Mouse (Mus musculus): ENCODE data around the gene Ddx23. TPM values are rescaled to one million over a fixed set of nuclear protein-coding genes. Genes with fewer than 3 reads are reported as not detected.

The Ddx23 gene
- total RNA-seq, 2 experiments from 2014 or later: 87.5 to 92.0 TPM

DNA sequence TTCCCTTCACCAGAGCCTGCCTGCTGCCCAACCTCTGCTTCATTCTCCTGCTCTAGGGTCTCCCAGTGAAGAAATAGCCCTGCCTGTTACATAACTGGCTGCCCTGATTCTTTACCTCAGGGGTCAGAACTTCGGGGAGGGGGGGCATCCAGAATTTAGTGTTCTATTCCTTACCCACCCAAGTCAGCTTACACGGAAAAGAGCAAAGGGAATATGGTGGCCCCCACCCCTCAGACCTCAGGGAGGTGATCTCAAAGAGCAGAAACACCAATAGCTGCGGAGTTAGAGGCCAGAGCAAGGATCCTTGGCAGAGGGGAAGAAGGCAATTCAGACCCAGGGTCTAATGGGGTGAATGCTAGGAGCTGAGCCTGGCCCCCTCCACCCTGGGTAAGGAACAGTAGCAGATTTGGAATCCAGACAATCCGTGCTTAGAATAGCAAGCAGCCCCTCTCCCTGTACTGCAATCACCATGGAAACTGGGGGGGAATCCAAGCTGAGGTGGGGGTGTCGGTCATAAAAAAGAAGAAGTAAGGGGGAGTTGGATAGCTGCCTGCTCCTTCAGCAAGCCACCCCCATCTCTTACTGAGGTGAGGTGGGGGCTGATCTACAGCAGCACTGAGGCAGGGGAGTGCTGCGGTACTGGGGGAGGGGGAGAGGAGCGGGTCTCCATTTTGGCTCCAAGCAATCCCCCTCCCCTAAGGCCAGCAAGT lies 11.7 kb upstream of the Ddx23 start:
- no peak for DNase-seq

DNA sequence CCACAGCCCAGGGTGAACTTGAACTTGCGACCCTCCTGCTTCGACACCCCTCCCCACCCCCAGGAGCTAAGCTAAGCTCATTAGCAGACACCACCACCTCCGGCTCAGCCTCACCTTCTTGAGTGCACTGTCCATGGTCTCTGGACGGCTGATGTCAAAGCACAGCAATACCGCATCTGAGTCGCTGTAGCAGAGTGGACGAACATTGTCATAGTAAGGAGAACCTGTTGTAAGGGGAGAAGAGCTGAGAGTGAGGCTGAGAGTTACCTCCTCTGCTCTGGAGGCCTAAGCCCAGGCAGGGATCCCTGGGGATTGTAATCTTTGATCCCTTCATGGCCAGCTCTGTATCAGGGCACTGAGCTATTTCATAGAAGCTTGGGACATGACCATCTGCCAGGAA lies 11.0 kb upstream of the Ddx23 start:
- DNase-seq: no peak

DNA sequence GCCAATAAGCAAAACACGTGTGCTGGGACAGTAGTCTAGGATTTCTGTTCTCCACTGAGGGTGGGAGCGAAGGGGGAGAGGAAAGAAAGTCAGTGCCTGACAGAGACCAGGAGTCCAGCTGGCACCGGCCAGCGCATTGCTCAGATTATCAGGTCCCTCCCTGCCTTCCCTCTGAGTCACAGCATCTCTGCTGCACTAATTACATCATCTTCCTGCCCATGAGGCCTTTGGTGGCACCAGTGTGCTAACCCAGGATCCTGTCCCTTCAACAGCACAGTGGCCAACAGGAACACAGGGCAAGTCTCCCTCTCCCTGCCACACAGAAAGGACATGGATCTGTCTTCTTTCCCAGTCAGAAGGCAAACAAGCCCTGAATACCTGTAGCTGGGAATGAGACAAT lies 9.9 kb upstream of the Ddx23 start:
- no peak for DNase-seq

DNA sequence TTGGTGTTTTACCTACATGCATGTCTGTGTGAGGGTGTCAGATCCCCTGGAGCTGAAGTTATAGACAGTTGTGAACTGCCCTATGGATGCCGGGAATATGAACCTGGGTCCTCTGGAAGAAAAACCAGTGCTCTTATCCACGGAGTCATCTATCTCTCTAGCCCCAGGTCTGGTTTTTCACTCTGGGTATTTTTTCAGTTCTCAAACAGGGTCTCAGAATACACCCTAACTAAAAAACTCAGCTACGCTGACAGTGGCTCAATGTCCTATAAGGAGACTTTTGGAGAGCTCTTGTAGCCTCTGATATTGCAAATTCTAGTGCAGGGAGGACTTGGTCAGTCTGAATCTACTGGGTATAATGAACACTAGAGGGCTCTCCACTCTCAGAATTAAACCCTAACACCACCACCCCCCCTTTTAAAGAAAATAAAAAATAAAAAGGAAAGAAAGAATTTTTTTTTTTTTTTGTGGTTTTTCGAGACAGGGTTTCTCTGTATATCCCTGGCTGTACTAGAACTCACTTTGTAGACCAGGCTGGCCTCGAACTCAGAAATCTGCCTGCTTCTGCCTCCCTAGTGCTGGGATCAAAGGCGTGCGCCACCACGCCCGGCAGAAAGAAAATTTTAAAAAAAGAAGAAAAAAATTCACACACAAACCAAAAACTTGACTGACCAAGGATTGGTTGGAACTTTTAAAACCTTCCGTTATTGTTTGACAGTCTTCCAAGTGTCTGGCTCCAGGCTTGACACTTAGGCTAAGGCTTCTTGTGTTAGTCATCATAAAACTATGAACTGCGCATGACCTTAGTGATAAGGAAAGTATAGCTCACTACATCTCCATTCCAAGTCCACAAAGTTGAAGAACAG lies 1.6 kb upstream of the Ddx23 start:
- DNase-seq: no peak

DNA sequence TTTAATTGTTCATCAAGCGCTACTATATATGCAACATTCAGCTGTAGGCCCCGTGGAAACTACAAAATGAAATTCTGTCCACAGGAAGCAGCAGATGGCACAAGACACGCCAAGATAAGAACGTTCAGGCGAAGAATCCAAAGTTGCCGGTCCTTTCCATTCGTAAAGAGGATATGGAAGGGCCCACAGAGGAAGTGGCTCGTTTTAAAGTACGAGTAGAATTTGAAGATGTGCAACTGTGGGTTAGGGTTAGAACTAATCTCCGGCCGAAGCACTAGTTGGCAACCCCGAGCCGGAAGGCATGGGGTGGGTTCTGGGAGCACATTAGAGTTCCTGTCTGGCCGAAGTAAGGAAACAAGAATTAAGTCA lies 512 bp downstream of the Ddx23 start:
- no peak for DNase-seq

DNA sequence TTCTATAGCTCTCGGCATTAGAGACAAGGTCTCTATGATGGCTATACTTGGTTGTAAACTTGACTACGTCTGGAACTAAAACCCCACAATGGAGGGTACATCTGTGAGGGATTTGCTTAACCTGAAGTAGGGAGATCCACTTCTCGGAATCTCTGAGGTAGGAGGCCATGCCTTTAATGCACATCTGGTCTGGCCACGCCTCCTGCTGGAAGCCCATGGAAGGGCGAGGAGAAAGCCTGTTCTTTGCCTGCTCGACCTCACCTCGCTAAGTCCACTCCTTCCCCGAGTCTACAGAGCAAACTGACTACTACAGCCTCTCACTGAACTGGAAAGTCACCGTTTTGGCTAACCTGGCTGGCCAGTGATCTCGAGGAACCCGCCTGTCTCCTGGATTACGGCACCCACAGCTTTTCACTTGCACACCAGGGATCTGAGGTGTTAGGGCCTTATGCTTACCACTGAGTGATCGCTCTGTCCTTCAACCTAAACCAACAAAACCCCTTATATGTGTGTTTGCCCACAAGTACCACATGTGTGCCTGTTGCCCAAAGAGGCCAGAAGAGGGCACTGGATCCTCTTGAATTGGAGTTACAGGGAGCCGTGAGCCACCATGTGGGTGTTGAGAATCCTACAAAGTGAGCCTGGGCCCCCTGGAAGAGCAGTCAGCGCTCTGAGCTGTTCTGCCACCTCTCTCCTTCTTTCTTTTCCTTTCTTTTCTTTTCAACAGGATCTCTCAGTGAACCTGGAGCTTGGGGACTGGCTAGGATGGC lies 5.5 kb downstream of the Ddx23 start:
- no peak for DNase-seq

DNA sequence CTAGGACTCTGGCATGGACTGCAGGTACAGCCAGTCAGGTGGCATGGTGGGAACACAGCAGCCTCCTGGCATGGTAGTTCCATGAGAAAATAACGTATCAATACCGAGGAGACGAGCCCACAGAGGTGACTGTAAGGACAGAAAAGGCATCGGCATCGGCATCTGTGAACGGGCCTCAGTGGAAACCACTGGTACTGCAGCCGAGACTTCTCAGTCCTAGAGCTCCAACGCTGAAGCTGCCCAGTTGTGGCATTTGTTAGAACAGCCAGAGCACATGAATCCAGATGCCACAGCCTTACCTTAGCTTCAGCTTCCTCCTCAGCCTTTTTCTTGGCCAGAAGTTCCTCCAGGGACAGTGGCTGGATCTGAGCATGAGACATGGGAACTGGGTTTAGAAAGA lies 10.5 kb downstream of the Ddx23 start:
- DNase-seq: no peak

DNA sequence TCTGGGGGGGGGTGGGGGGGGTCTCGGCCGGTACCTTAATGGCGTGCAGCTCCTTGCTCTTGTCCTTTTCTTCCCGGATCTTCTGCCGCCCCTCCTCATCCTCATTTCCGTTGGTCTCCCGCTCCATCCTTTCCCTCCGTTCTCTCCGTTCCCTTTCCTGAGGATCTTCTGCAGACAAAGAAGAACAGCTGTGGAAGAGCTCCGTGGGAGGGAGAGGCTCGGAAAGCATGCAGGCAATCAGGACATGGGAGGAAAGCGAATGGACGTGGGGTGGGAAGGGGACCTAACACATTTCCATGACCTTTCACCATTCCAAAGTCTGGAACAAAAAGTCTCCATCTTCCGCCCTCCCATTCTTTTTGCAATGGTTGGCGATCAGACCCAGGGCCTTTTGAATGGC lies 11.3 kb downstream of the Ddx23 start:
- DNase-seq: no peak

DNA sequence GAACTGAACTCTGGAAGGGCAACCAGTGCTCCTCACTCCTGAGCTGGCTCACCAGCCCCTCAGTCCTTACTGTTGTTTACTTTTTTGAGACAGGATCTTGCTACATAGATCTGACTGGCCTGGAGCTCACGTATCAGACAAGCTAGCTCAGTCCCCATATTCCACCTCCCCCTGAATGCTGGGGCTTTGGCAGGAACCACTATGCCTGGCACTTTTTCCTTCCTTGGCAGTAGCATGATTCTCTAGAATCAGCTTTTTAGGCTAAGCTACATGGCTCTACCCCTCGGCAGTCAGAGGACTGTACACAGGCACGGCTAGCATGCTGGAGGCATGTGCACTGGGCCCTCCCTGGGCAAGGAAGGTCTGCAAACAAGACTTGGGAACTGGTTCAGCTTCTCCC lies 14.6 kb downstream of the Ddx23 start:
- no peak for DNase-seq

DNA sequence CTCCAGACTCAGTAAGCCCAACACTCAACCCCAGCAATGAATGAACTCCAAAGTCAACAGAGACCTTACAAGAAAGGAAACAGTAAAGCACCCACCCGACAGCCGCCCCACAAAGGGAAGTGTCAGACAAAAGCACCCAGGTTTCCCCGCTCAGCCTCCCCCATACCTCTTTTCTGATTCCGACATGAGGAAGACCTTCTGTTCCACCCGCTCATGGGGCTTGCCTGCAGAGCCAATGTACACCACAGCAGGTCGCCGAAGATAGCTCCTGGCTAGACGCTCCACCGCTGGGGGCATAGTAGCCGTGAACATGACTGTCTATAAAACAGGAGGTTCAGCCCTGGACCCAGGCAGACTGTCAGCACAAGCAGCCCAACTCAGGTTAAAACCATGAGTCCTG lies 15.4 kb downstream of the Ddx23 start:
- DNase-seq: no peak

DNA sequence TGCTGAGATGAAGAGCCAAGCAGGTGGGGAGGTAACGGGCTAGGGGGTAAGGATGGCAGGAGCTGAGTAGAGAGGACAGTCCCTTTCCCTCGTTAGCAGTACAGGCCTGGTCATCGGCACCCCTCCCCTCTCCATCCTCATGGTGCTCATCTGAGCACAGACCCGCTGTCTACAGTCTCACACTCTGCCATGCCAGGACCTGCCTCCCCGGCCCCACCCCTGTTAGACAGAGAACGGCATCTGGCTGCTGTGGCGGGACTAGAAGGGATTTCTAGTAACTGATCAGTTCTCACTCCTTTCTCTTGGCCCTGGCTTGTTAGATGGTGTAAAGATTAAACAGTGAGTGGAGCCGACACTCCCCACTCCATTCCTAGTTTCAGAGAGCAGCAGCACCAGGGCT lies 16.0 kb downstream of the Ddx23 start:
- no peak for DNase-seq

DNA sequence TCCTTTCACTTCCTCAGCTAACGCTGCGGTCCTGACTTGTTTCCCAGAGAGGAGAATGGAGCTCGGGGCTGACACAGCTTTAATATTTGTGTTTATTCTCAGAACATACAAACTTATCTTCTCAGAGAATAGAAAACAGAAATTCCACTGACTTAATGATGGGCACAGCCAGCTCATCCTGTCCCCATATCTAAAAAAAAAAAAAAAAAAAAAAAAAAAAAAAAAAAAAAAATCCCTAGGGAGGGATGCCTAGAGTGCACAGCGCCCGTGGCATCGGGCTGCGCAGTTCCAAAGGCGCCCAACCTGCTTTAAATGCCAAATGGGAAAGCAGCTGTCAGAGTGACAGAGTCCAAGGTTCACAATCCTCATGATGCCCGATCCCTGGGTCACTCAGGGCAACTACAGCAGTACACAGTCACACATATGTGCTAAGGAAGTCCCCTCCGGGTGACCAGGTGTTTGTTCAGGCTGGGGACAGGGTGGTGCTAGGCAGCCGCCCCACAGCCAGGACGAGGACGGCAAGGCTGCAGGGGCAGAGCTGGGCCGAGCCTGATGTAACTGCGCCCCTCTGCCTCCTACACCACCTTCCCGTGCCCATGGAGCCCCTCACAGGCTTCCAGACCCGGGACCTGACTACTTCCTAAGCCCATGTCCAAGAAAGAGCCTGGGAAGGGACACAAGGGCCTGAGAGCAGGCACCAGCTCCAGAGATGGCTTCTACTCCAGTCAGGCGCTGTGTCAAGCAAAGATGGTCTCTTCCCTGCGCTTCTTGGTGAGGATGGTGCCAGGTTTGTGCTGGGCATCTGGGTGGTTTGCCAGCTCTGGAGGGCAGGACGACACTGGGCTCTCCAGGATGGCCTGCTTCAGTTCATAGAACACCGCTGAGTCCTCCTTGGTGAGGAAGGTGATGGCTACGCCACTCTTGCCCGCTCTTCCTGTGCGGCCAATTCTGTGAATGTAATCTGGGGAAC lies 17.4 kb downstream of the Ddx23 start:
- DNase-seq: no peak

DNA sequence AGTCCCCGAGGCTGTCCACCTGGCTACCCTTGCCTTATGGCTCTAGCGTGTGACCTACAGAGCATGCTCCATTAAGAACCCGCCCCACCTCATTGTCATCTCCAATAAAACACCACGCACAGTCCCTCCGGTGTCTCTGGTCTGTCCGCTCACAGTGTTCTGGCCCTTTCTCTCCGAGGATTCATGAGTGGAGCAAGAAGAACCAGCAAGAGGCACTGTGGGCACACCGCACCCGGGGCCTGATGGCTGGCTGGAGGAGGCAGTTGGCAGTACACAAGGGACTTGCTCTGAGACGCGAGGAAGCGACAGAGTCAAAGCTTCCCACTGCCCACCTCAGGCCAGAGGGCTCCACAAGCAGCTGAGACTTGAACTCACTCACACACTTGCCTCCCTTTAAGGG lies 18.3 kb downstream of the Ddx23 start:
- no peak for DNase-seq

DNA sequence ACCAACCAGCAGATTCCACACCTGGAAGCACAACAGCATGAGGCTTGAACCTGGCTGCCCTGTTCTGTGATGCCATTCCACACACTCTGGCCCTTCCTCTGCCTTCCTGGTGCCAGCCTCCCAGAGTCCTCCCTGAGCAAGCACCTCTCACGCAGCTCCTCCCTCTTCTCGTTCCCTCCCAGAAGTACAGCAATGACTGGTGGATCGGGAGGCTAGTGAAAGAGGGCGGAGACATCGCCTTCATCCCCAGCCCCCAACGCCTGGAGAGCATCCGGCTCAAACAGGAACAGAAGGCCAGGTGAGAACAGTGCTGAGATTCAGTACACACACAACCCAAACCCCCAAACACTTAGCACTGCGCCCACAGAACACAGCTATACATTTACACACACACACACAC lies 22.5 kb downstream of the Ddx23 start:
- no peak for DNase-seq

DNA sequence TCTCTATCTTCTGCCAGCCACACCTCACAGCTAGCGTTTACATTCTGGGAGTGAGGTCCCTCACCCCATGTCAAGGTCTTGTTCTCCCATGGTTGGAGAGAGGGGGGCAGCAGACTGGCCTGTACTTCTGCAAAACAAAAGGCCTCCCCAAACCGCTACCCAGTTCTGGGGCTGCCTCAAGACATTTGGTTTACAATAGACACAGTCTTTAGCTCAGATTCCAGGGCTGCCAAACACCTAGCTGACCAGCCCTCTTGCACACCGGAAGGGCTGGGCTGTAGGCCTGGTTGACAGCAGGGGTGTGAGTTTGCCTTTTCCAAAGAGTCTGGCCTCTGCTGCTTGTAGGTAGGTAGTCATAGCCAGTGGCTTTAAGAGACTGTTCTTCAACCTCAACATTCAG lies 25.5 kb downstream of the Ddx23 start:
- DNase-seq: no peak

DNA sequence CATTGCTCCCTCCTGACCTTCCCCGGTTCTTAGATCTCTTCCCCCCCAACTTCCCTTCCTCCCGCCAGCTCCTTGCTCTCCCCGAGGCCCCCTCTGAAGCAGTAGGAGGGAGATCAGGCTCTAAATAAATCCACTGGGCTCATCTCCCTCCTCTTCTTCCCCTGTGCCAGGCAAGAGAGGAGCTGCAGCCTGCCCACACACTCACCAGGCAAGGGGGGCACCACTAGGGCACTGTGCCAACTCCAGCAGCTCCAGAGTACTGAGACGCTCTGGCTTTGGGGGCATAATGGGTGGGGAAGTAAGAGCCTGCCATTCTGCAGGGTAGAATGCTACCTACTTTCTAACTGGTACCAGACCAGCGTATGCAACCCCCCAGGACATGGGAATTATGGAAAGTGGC lies 26.2 kb downstream of the Ddx23 start:
- no peak for DNase-seq

DNA sequence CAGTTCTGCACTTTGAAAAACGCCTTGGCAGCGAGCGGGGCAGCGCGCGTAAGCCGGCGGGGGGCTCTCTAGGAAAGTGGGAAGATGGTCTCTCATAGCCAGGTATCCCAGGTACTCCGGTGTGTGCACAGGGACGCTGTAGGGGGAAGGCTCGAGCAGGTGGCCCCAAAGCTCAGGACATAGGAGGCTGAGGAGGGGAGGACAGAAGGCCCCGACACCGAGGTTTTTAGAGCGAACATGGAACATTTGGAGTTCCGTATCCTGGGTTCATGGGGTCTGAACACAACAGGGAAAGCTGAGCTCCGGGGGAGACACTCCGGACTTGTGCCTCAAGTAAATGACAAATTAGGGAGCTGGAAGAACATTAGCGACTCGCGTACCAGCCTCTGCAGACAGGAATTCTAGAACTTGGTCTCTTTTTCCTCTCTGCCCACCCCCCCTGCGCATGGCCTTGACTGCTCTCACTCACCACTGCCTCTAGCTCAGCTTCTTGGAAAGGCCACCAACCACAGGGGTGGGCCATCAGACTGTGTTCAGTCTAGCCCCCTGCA lies 27.3 kb downstream of the Ddx23 start:
- DNase-seq: no peak

DNA sequence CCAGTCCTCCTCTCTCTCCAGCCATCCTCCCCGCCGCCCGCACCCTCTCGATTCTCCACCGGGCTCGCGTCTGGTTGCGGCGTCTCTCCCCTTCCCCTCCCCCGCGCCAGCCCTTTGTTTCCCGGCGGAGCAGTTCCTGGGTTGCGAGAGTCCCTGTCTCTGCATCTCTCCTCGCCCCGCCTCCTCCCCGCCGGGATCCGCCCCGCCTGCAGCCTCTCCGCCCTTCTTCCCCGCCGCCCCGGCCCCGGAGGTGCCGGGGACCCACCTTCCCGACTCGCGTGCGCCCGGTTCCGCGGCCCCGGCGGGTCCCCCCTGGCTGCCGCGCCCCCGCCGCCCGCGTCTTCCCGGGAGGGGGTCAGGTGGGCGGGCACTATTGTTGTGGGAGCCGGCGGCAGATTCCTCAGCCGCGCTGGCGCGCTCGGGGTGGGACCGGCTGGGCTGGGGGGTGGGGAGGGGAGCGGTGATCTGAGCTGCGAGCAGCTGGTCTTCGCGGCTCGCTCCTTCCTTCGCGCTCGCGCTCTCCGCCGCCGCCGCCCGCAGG lies 28.1 kb downstream of the Ddx23 start:
- peak; percentile 82 to 85 for DNase-seq

DNA sequence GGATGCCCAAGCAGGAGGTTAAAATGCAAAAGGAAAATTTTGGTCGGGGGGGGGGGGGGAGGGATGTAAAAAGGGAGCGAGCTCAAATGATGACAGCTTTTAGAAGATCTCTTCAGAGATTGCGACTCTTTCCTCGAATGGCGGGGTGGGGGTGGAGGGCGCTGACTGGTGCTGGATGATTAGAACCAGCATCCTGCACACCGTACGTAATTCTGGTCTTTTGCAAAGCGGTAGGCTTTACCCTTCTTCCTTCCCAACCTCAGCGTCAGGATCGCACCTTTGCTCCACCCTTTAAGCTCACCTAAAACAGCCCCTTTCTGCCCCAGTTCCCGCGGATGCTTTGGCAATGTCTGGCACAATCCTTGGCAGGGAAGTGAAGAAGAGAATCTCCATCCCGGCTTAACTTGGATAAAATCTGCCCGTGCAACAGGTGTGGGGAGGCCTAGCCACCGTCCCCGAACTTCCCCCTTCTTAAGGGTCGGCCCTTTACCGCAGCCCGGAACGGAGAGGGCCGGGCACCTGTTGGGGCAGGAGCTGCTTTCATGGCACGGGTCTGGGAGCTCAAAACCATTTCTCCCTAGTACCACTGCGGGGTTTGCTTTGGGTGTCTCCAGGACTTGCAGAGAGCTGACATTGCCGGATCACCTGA lies 28.7 kb downstream of the Ddx23 start:
- no peak for DNase-seq

DNA sequence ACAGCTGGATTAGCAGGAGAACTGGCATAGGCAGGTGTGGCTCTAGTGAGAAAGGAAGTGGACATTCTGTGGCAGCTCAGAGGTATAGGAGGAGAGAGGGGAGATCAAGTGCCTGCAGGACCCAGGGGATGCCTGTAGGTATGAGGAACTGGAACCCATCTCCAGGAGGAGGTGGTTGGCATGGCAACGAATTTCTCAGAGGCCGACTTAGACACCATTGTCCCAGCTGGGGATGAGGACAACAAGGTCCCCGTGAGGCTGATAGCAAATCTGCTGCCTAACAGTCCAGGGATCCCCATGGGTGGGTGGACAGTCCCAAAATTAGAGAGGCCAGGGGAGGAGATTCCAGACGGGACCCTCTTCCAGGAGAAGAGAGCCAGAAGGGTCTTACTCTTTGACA lies 29.8 kb downstream of the Ddx23 start:
- no peak for DNase-seq

DNA sequence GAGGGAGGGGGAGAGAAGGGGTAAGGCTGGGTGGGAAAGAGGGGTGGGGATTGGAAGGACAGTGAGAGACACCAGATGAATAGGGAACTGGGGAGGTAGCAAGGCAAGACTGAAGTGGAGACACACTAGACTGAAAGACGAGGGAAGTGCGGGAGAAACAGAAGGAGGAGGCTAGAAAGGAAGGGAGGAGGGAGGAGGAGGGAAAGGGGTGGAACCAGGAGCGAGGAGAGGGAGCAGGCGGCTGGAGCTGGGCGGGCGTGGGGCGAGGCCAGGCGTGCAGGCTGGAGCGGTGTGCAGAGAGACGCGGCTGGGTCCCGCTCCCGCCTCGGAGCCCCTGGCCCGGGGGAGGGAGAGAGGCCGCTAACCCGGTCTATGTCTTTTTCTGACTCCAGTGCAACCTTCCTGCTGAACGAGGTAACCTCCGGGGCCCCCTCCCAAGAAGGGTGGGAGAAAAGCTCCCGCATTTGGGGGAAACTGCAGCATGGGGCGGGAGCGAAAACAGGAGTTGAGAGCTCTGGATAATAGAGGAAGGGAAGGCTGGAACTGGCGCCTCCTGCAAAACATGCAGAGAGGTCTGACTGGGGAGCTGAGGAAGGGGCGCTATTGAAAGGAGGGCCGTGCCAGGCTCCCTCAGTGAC lies 30.5 kb downstream of the Ddx23 start:
- DNase-seq: no peak

Measured in layer of hippocampus, postnatal 36 days (tissue).